Mouse (Mus musculus): ENCODE measurements at regions not wholly inside any gene's neighbourhood (a gene's known extent, or its start where the extent isn't known, plus 50 kb on each side); places are given as distances from the start of the nearest gene placed in this dataset.

GRCm38 (mm10) chr9:89532435-89532834 is 90.5 kb downstream of the Minar1 start:
- no peak for DNase-seq (ENCODE audit: low read depth)

- no peak for DNase-seq (ENCODE audit: low read depth)
These were observed 98.8 kb downstream of the Minar1 start for GRCm38 (mm10) chr9:89524137-89524536.

GRCm38 (mm10) chr9:89523705-89524104 is 99.2 kb downstream of the Minar1 start:
- DNase-seq (ENCODE audit: low read depth): no peak

DNA sequence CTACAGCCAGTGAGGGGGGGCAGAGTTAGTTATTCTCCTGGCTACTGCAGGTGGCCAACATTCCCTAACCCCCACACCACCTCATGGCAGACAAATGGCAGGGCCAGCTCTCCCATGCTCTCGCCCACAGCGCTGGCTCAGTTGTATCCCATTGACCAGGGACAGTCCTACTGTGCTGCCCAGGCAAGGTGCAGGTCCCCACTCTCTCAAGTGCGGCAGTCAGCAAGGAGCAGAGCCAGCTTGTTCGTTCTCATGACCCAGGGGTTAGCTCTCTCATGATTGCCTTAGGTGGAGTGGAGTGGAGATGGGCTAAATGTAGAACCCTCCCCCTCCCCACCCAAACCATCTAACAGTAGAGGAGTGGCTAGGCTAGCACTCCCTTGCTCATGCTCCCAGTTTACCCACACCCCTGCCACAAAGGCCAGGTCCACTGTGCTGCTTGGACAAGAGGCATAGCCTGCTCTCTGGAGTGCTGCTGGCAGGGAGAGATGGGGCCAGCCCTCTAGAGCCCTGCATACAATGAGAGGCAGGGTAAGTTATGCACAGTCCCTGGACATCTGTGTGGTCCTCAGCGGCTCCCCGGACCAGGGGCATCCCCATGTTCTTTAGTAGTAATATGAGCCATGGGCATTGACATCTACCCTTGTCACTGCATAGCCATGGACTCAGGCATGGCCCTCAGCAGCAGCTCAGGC is 114.4 kb downstream of the Minar1 start:
- DNase-seq (ENCODE audit: low read depth): no peak

DNA sequence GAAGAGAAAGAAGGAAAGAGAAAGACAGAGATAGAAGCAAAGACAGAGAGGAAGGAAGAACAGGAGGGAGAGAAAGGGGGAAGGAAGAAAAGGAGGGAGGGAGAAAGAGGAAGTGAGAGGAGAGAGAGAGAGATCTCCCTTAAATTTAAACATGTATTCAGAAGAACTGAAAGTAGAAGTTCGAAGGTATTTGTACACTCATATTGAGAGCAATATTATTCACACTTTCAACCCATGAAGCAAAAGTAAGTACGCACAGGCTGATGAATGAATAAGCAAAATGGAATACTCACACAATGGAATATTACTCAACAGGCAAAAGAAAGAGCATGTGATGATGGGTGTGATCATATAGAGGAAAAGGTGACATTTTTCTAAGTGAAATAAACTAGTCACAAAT is 120.8 kb downstream of the Minar1 start:
- no peak for DNase-seq (ENCODE audit: low read depth)

DNA sequence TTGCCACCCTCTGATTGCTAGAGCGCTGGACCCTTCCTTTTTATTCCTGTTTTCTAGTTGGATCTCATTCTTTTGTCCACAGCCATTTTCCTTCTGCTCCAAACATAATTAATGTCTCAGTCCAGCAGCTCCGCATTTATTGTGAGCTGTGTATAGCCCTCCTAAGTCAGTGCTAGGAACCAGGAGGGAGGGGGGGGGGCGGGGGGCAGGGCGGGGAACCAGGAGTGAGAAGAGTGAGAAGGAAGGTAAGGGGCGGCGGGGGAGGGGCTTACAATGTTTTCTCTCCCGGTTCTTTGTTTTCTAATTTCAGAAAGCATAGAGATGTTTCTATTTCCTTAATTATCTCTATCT is 125.6 kb downstream of the Minar1 start:
- DNase-seq (ENCODE audit: low read depth): no peak

- DNase-seq (ENCODE audit: low read depth): no peak
These were observed 126.1 kb downstream of the Minar1 start for GRCm38 (mm10) chr9:89496729-89497398.

GRCm38 (mm10) chr9:89487601-89488000 is 135.3 kb downstream of the Minar1 start:
- no peak for DNase-seq (ENCODE audit: low read depth)

GRCm38 (mm10) chr9:89479406-89479805 is 143.5 kb downstream of the Minar1 start:
- DNase-seq (ENCODE audit: low read depth): no peak

GRCm38 (mm10) chr9:89461190-89461589 is 161.7 kb downstream of the Minar1 start:
- DNase-seq (ENCODE audit: low read depth): peak; percentile 58

DNA sequence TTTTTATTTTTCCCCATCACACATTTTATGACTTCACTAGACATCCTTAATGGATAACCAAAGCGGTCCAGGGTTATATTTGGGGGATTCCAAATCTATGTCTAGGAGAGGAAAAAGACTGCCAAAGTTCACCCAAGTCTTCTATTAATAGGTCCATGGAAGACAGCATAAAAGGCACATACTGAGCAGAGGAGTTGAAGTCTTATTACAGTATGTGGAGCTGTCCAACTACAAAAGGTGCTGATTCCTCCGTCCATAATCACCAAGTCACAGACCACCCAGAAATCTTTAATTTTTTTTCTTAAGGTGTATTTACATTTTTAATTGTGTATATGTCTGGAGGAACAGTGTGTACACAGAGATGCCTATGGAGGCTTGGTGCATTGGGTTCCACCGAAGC is 166.3 kb downstream of the Minar1 start:
- peak; percentile 3 for DNase-seq (ENCODE audit: low read depth)

DNA sequence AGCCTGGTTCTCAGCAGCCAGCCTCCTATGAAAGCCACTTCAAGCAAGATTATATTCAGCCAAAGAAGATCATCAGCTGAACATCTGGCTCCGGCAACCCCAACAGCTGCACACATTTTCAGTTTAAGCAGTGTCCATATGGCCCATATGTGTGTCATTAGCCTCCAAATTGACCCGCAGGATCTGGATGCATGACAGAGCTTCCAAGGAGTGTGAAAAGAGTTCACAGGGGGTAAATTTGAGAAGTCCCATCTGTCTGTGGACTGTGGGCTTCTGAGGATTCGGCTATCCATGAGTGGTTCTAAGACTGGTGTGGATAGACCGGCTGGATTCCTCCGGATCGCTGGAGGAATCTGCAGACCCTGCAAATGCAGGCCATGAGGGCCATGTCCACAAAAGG is 173.3 kb downstream of the Minar1 start:
- DNase-seq (ENCODE audit: low read depth): no peak
